1 mouse cellular context compared by ENCODE assay signal in the genomic region with DNA sequence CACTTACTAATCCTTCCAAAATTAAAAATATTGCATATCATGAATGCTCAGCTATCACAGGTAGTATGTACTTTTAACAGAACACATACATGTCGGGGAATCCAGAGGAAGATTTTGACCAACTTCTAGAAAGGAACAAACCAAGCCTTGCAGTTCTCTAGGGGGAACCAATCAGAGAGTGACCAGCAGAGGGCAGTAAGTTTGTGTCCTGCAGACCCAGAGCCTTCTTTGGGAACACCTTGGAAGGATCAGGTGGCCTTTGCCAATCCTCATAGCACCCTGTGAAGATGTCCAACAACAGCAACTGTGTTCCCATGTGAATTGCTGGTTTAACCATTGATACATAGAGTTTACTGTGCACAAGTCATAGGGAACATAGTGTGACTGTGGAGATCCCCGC.
TF ChIP-seq lines count a peak whose summit lies in the region.

No protein-coding gene starts in this region.

TF ChIP-seq in MEL, 35 proteins besides CTCF, POLR2A, EP300 and RAD21 (continued from another document):
- TF ChIP-seq NRF1 (IDR thresholded peaks at IDR 0.05; ENCODE audit: insufficient read depth, low read depth, low read length, poor library complexity, severe bottlenecking), result no peak
- TF ChIP-seq MYB (IDR thresholded peaks at IDR 0.05; ENCODE audit: low read depth, low read length), result no peak
- no peak for TF ChIP-seq ETS1 (IDR thresholded peaks at IDR 0.05; ENCODE audit: low read depth, low read length)
- TF ChIP-seq ZC3H11A (IDR thresholded peaks at IDR 0.05; ENCODE audit: low read depth, low read length), result no peak
- TF ChIP-seq ELF1 (IDR thresholded peaks at IDR 0.05; ENCODE audit: low read depth, low read length), result no peak
TF ChIP-seq in MEL: peak in this region for 0.
